Mouse (Mus musculus) left cerebral cortex, adult 11 months (tissue): Measurements from ENCODE around the gene Prss22.

ENCODE experiments used
- DNase-seq: peaks from one replicate; pipeline ENCODE4 v3.0.0; 2022; ENCODE audit warnings: low spot score

The Prss22 gene

GRCm38 (mm10) chr17:23997901-23998300 is at the start of gene Prss22:
Gene Prss22, minus strand, starts transcription at chr17:23998100.
- no peak for DNase-seq

DNA sequence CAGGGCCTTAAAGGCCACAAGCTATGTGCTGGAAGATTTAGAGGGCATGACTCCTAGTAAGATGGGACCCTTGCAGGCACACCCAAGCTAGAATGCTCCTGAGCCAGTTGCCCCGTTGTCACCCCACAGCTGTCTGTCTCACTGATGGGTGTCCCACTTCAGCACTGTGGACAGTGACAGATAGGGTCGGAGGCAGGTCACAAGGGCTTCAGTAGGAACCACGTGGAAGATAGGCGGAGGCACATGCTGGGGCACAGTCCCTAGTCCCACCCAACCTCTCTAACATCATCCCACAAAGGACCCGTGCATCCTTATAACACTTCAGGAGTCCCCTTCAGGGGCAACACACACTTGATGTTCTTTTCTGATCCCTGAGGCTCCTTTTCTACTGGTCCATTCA is 48.1 kb upstream of the Prss22 start:
- no peak for DNase-seq

- DNase-seq: no peak
Observed at GRCm38 (mm10) chr17:24045608-24046007, 47.7 kb upstream of the Prss22 start.

DNA sequence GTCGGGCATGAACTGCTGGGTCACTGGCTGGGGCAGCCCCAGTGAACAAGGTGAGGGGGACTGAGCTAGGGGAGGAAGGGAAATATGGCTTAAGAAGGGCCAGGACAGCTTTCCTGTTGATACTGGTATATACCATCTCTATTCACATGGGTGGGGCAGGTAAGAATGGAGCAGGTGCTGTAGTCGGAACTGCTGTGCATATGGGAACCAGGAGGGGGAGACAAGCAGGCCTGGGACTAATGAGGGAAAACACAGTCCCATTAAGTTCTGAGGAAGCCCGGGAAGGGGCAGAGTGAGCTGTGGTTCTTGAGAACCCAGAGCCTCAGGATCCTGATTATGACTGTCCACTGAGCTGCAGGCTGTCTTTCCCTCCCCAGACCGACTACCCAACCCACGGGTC is 46.6 kb upstream of the Prss22 start:
- no peak for DNase-seq

DNA sequence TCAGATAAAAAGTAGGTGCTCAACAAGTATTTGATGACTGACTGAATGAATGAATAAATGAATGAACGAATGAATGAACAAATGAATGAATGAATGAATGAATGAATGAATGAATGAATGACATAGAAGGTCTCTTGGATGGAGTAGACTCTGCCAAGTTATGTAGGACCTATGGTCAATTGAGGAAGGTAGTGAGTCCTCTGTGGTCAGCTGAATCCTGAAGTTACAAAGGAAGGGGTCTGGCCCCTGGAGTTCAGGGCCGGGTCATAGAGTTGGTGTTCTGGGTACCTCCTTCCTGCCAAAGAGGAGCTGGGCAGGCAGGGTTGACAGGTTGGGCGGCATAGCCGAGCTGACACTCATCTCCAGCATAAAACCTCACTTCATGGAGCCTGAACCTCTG is 39.9 kb upstream of the Prss22 start, which contains the start of gene Prss27:
Gene Prss27 (plus strand): TSS at position 301 of the 400 bp plus-strand sequence.
- no peak for DNase-seq

DNA sequence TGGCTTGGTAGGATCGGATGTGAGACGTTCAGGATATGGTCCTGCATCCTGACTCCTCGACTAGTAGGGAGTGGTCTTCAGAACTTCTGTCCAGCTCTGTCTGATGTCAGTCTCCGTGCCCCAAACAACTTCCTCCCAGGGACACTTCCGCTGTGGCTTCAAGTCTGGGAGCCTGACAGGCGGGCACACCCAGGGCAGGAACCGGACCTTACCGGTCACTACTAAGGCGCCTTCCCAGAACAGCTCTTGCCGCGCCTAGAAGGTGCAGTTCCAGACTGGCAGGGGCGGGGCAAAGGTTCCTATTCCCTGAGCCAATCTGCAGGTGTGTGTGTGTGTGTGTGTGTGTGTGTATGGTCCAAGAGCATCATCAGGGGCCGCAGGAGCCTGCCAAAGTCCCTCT is 39.5 kb upstream of the Prss22 start:
- DNase-seq: no peak

DNA sequence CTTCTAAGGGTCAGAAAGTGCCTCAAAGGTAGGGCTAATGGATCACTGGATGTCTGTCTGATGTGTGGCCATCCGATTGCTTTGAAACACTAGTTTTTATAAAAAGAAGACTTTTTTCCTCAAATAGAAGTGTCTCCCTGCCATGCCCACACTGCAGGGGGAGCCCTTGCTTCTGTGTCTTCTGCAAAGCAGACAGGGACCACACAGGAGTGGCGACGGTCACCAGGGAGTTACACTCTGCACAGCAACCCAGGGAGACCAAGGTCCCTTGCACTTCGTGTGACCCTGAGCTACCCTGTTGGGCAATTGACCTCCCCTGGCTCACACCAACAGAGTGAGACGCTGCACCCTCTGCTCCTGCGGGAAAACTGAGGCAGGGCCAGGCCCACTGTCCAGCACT is 39.1 kb upstream of the Prss22 start:
- DNase-seq: no peak

DNA sequence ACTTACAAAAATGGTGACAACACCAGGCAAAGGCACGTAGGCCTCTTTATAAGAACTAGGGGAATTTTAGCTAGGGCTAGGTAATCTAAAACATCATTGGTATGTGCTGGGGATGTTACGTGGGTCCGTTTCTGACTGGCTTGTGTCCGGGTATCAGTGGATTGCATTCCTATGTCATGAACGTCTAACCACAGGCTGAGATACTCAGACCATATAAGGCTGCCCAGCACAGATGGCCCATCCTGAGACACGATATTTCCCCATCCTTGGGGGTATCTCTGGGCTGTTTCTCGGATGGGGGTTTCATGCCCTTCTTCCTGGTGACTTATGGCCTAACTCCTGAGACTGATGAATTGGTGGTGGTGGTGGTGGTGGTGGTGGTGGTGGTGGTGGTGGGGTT is 37.2 kb upstream of the Prss22 start:
- no peak for DNase-seq

- no peak for DNase-seq
Observed at GRCm38 (mm10) chr17:24030551-24030950, 32.7 kb upstream of the Prss22 start.

GRCm38 (mm10) chr17:24029477-24029876 is 31.6 kb upstream of the Prss22 start:
- DNase-seq: no peak

DNA sequence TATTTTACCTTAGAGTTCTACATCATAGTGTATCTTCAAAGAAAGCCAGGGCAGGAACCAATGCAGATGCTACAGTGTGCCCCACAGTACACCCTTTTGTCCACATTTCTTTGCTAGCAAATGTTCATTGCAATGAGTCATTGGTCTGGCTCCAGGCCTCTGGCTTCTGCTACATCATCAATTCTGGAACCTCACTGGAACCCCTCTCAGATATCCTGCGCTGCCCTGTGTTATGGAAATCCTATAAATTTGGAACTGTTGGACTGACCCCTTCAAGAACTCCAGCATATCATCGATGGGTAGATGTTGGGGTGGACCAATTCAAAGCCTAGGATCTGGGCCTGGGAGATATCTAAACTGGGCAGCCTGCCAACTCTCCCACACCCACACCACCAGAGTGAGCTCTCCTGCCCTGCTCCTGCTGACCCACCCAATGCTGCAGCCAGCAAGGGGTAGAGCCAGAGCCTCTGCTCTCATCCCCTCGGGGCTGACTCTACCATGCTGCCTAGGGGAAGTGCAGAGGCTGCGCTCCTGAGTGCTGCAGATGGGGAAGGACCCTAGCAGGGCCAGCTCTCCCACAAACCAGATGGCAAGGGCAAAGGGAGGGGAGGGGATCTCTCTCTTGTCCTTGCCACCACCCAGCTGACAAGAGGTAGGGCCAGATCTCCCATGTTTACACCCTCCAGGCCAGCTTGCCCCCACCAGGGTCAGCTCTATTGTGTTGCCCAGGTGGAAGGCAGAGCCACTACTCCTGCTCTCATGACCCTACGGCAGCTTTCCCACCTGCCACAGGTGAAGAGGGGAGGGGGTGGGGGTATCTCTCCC is 23.7 kb upstream of the Prss22 start:
- DNase-seq: no peak

DNA sequence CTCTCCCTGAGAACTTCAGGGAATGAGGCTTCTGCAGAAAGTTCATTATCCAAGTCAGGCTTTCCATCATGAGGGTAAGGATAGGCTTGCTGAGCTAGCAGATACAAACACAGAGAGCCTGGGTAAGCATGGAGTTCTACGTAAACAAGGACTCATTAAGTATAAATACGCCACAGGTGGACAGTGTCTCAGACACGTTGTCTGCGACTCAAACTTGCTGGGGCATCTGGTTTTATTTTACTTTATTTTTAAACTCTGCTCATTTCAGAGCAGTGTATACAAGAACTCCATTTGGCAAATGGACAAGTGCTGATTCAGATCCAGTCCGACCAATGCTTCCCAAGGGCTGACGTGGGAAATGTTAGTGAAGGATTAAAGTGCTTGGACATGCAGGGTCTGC is 22.8 kb upstream of the Prss22 start:
- no peak for DNase-seq

GRCm38 (mm10) chr17:24015727-24016126 is 17.8 kb upstream of the Prss22 start:
- DNase-seq: no peak

- no peak for DNase-seq
Observed at GRCm38 (mm10) chr17:24014433-24014965, 16.6 kb upstream of the Prss22 start.

DNA sequence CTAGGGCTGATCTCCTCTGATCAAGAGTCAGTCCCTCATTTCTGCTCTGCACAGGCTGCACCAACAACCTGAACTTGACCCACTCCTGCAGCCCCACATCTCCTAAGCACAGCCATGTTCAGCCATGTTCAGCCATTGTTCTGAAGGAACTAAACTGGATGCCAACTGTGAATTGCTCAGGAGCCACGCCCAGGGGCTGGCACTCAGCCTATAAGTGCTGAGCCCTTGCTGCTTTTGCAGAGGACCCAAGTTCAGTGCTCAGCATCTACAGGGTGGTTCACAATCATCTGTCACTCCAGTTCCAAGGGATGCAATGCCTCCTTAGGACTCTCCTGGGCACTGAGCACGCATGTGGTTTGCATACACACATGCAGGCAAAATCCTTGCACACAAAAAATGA is 15.0 kb upstream of the Prss22 start:
- no peak for DNase-seq

DNA sequence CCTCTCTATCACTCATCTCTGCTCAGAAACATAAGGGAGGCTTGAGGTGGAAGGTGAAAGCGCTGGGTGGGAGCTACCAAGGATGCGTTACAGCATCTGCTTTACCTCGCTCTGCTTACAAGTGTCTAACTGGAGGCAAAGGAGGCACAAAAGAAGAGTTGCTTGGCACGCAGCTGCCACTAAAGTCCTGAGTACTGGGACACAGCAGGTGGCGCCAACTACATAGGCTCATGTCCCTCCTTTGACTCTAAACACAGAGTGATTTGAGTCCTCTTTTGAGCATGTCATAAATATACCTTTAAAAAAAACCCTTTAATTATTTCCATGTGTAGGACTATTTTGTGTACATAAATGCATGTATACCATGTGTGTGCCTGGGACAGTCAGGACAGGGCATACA is 11.7 kb upstream of the Prss22 start:
- DNase-seq: no peak

DNA sequence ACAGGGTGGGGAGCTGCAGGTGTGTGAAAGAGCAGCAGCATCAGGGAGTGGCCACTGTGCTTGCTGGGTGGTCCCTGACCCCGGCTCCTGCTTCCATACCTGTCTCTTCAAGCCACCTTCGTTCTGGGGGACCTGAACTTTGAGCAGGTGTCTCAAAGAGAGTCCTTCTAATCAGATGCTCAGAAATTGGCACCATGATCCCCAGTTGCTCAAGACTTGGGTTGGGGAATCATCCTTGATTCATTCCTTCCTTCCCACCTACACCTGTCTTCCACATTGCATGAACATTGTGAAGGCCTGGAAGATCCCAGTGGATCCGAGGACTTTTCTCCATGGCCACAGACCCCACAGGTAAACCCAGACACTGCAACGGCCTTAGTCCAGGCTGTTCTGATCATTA is 10.2 kb upstream of the Prss22 start:
- DNase-seq: no peak

DNA sequence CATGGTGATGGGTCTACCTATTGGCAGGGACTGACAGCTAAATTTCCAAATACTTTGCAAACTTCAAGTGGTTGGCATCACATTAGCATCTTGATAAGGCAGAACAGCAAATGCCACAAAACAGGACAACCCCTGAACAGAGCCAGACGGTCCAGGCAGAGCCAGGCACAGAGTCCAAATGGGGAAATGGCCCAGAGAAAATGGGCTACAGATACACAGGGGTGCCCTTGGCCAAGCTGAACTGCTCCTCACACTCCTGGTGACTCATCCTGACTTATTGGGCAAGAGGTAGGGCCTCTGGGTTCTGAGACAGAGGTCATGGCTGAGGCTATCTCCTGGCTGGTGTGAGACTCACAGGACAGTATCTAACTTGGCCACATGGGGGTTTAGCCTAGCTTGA is 9.5 kb upstream of the Prss22 start:
- DNase-seq: no peak

GRCm38 (mm10) chr17:24006930-24007329 is 9.0 kb upstream of the Prss22 start:
- no peak for DNase-seq

GRCm38 (mm10) chr17:24005049-24005448 is 7.1 kb upstream of the Prss22 start:
- DNase-seq: no peak

GRCm38 (mm10) chr17:24004071-24004665 is 6.3 kb upstream of the Prss22 start:
- no peak for DNase-seq

- DNase-seq: peak; percentile 66
Observed at GRCm38 (mm10) chr17:24000404-24000803, 2.5 kb upstream of the Prss22 start.

DNA sequence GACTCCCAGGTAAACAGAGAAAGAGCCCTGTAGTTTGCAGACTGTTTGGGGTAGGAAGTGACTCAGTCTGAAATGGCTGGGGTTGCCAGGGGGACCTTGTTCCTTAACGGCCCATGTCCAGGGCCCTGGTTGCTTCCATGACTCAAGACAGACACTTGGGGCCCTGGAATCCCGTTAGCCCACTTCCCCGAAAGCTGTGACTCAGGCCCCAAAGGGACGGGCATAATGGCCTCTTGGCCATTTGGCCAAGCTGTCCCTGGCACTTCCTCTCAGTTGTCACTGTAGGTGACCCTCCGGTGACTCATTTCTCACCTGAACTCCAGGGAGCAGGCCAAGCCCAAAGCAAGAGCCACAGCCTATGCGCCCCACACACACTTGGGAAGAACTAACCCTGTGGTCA is 483 bp upstream of the Prss22 start:
- no peak for DNase-seq

- no peak for DNase-seq
Observed at GRCm38 (mm10) chr17:23995421-23995820, 2.5 kb downstream of the Prss22 start.
